Mouse (Mus musculus) intestine, embryonic 14.5 days (tissue): ENCODE measurements around the gene Krt90. TPM values are rescaled to one million over a fixed set of nuclear protein-coding genes. Genes with fewer than 3 reads are reported as not detected.

Experiments
- microRNA-seq: library from miRNA; unstranded; fragments of <30 nt; microRNA quantifications from one replicate; pipeline ENCODE4, GENCODE M21; 2016
- polyA plus RNA-seq: library from polyadenylated mRNA; unstranded; fragments of >200 nt; fragmentation: Nextera tagmentation; extraction: Ambion mirVana; gene quantifications from 2 replicates; pipeline ENCODE4 v1.2.1, GENCODE M21; 2014

The Krt90 gene
- polyA plus RNA-seq, 1 experiment from 2014 or later = 0.07 TPM

Small RNA genes within 50 kb of the gene (microRNA-seq; reads per million reads assigned to microRNA genes)
- gene Gm44393 (not detected), gene Gm44460 (not detected)

Other genes starting within 250 kb of the Krt90 start
- 0.81 and 1.6 TPM in 2 replicates for gene Krt80, start 192.8 kb downstream of the Krt90 start, polyA plus RNA-seq
- 104 and 108 TPM in 2 replicates for gene Krt7, start 151.9 kb downstream of the Krt90 start, polyA plus RNA-seq
- 0.17 TPM in 1 of 2 replicates, not detected in the other for gene Krt87, start 124.1 kb downstream of the Krt90 start, polyA plus RNA-seq
- gene Krt88, start 115.2 kb downstream of the Krt90 start, polyA plus RNA-seq = not detected in 2 replicates
- not detected in 2 replicates for gene Krt81, start 99.2 kb downstream of the Krt90 start, polyA plus RNA-seq
- 0.08 TPM in 1 of 2 replicates, not detected in the other for gene Krt86, start 89.5 kb downstream of the Krt90 start, polyA plus RNA-seq
- 0.19 TPM in 1 of 2 replicates, not detected in the other for gene Krt83, start 71.4 kb downstream of the Krt90 start, polyA plus RNA-seq
- not detected in 2 replicates for gene Gm49425, start 45.7 kb downstream of the Krt90 start, polyA plus RNA-seq
- not detected in 2 replicates for gene Krt84, start 30.1 kb downstream of the Krt90 start, polyA plus RNA-seq
- gene Krt82, start 12.3 kb downstream of the Krt90 start, polyA plus RNA-seq = not detected in 2 replicates
- not detected in 2 replicates for gene Krt75, start 11.0 kb upstream of the Krt90 start, polyA plus RNA-seq
- gene Gm5414, start 65.2 kb upstream of the Krt90 start, polyA plus RNA-seq = not detected in 2 replicates
- not detected in 2 replicates for gene Gm5478, start 84.4 kb upstream of the Krt90 start, polyA plus RNA-seq
- not detected in 2 replicates for gene Krt6b, start 117.3 kb upstream of the Krt90 start, polyA plus RNA-seq
- gene Krt6a, start 131.4 kb upstream of the Krt90 start, polyA plus RNA-seq = not detected in 2 replicates
- 0.47 TPM in 1 of 2 replicates, not detected in the other for gene Krt5, start 149.9 kb upstream of the Krt90 start, polyA plus RNA-seq
- not detected in 2 replicates for gene Krt71, start 180.2 kb upstream of the Krt90 start, polyA plus RNA-seq
- not detected in 2 replicates for gene Krt72, start 223.5 kb upstream of the Krt90 start, polyA plus RNA-seq
- gene Krt73, start 239.4 kb upstream of the Krt90 start, polyA plus RNA-seq = not detected in 2 replicates